Mouse (Mus musculus): ENCODE data around the gene Pou3f1. TPM values are rescaled to one million over a fixed set of nuclear protein-coding genes. Genes with fewer than 3 reads are reported as not detected.
A peak's percentile ranks its signal among the peaks of the same experiment; 100 is the strongest.

The Pou3f1 gene
- polyA plus RNA-seq, 1 experiment = 12.8 TPM

- Histone ChIP-seq H3K27me3 (ENCODE audit: control insufficient read depth, insufficient read depth, low read length, poor library complexity, severe bottlenecking) (no peaks in the 10 kb centered on the region), H3K4me3 (ENCODE audit: low read depth, low read length) (no peak overlapping the region), H3K4me1 (ENCODE audit: control insufficient read depth, insufficient read depth, low read length) (peaks cover 9% of the 10 kb centered on the region), H3K27ac (ENCODE audit: insufficient read depth, low read length) (no peak overlapping the region), H3K9me3 (replicated peaks; ENCODE audit: control insufficient read depth, insufficient read depth, low read length, poor library complexity, severe bottlenecking) (no peaks in the 10 kb centered on the region), H3K9ac (ENCODE audit: low read depth, poor library complexity, severe bottlenecking) (no peak overlapping the region), H3K36me3 (ENCODE audit: control insufficient read depth, insufficient read depth, low read length, poor library complexity, severe bottlenecking) (no peaks in the 10 kb centered on the region)
- TF ChIP-seq POLR2A (IDR thresholded peaks at IDR 0.05; ENCODE audit: insufficient read depth, low read length) = no peak
- no peak for TF ChIP-seq CTCF (IDR thresholded peaks at IDR 0.05; ENCODE audit: low read depth, low read length)
- no peak for TF ChIP-seq EP300 (IDR thresholded peaks at IDR 0.05; ENCODE audit: insufficient read depth, low read depth, low read length)
These were observed 41.1 kb upstream of the Pou3f1 start for GRCm38 (mm10) chr4:124615406-124615960.

- no peak overlapping the region for H3K9ac ChIP-seq (ENCODE audit: low read depth, poor library complexity, severe bottlenecking)
- peaks cover 9% of the 10 kb centered on the region for H3K4me1 ChIP-seq (ENCODE audit: control insufficient read depth, insufficient read depth, low read length)
- no peaks in the 10 kb centered on the region for H3K36me3 ChIP-seq (ENCODE audit: control insufficient read depth, insufficient read depth, low read length, poor library complexity, severe bottlenecking)
- no peak overlapping the region for H3K27ac ChIP-seq (ENCODE audit: insufficient read depth, low read length)
- H3K4me3 ChIP-seq (ENCODE audit: low read depth, low read length) = no peak overlapping the region
- no peaks in the 10 kb centered on the region for H3K27me3 ChIP-seq (ENCODE audit: control insufficient read depth, insufficient read depth, low read length, poor library complexity, severe bottlenecking)
- H3K9me3 ChIP-seq (replicated peaks; ENCODE audit: control insufficient read depth, insufficient read depth, low read length, poor library complexity, severe bottlenecking) = no peaks in the 10 kb centered on the region
- TF ChIP-seq EP300 (IDR thresholded peaks at IDR 0.05; ENCODE audit: insufficient read depth, low read depth, low read length) (no peak), POLR2A (IDR thresholded peaks at IDR 0.05; ENCODE audit: insufficient read depth, low read length) (no peak), CTCF (IDR thresholded peaks at IDR 0.05; ENCODE audit: low read depth, low read length) (no peak)
These were observed 40.6 kb upstream of the Pou3f1 start for GRCm38 (mm10) chr4:124615986-124616385.

- H3K9me3 ChIP-seq (replicated peaks; ENCODE audit: control insufficient read depth, insufficient read depth, low read length, poor library complexity, severe bottlenecking) = no peaks in the 10 kb centered on the region
- no peak overlapping the region for H3K9ac ChIP-seq (ENCODE audit: low read depth, poor library complexity, severe bottlenecking)
- H3K27me3 ChIP-seq (ENCODE audit: control insufficient read depth, insufficient read depth, low read length, poor library complexity, severe bottlenecking) = no peaks in the 10 kb centered on the region
- no peak overlapping the region for H3K27ac ChIP-seq (ENCODE audit: insufficient read depth, low read length)
- H3K4me3 ChIP-seq (ENCODE audit: low read depth, low read length) = no peak overlapping the region
- peaks cover 10% of the 10 kb centered on the region for H3K4me1 ChIP-seq (ENCODE audit: control insufficient read depth, insufficient read depth, low read length)
- TF ChIP-seq CTCF (IDR thresholded peaks at IDR 0.05; ENCODE audit: low read depth, low read length) (no peak), POLR2A (IDR thresholded peaks at IDR 0.05; ENCODE audit: insufficient read depth, low read length) (no peak), EP300 (IDR thresholded peaks at IDR 0.05; ENCODE audit: insufficient read depth, low read depth, low read length) (no peak)
- no peaks in the 10 kb centered on the region for H3K36me3 ChIP-seq (ENCODE audit: control insufficient read depth, insufficient read depth, low read length, poor library complexity, severe bottlenecking)
These were observed 40.0 kb upstream of the Pou3f1 start for GRCm38 (mm10) chr4:124616636-124617035.

GRCm38 (mm10) chr4:124618599-124618998 lies 38.0 kb upstream of the Pou3f1 start:
- H3K4me3 ChIP-seq (ENCODE audit: low read depth, low read length) = no peak overlapping the region
- peaks cover 10% of the 10 kb centered on the region for H3K4me1 ChIP-seq (ENCODE audit: control insufficient read depth, insufficient read depth, low read length)
- no peaks in the 10 kb centered on the region for H3K9me3 ChIP-seq (replicated peaks; ENCODE audit: control insufficient read depth, insufficient read depth, low read length, poor library complexity, severe bottlenecking)
- no peaks in the 10 kb centered on the region for H3K36me3 ChIP-seq (ENCODE audit: control insufficient read depth, insufficient read depth, low read length, poor library complexity, severe bottlenecking)
- TF ChIP-seq CTCF (IDR thresholded peaks at IDR 0.05; ENCODE audit: low read depth, low read length) = no peak
- TF ChIP-seq POLR2A (IDR thresholded peaks at IDR 0.05; ENCODE audit: insufficient read depth, low read length) = no peak
- no peak for TF ChIP-seq EP300 (IDR thresholded peaks at IDR 0.05; ENCODE audit: insufficient read depth, low read depth, low read length)
- no peaks in the 10 kb centered on the region for H3K27me3 ChIP-seq (ENCODE audit: control insufficient read depth, insufficient read depth, low read length, poor library complexity, severe bottlenecking)
- H3K9ac ChIP-seq (ENCODE audit: low read depth, poor library complexity, severe bottlenecking) = no peak overlapping the region
- H3K27ac ChIP-seq (ENCODE audit: insufficient read depth, low read length) = no peak overlapping the region

GRCm38 (mm10) chr4:124621406-124621805 lies 35.2 kb upstream of the Pou3f1 start:
- no peak overlapping the region for H3K9ac ChIP-seq (ENCODE audit: low read depth, poor library complexity, severe bottlenecking)
- no peaks in the 10 kb centered on the region for H3K27me3 ChIP-seq (ENCODE audit: control insufficient read depth, insufficient read depth, low read length, poor library complexity, severe bottlenecking)
- TF ChIP-seq CTCF (IDR thresholded peaks at IDR 0.05; ENCODE audit: low read depth, low read length) (no peak), EP300 (IDR thresholded peaks at IDR 0.05; ENCODE audit: insufficient read depth, low read depth, low read length) (0 out of 2 replicates have a peak, but pooled peaks have one; percentile 3)

GRCm38 (mm10) chr4:124622566-124622965 lies 34.0 kb upstream of the Pou3f1 start:
- Histone ChIP-seq H3K27me3 (ENCODE audit: control insufficient read depth, insufficient read depth, low read length, poor library complexity, severe bottlenecking) (no peaks in the 10 kb centered on the region), H3K9ac (ENCODE audit: low read depth, poor library complexity, severe bottlenecking) (no peak overlapping the region), H3K4me3 (ENCODE audit: low read depth, low read length) (no peak overlapping the region), H3K4me1 (ENCODE audit: control insufficient read depth, insufficient read depth, low read length) (peaks cover 3% of the 10 kb centered on the region), H3K27ac (ENCODE audit: insufficient read depth, low read length) (no peak overlapping the region), H3K9me3 (replicated peaks; ENCODE audit: control insufficient read depth, insufficient read depth, low read length, poor library complexity, severe bottlenecking) (no peaks in the 10 kb centered on the region), H3K36me3 (ENCODE audit: control insufficient read depth, insufficient read depth, low read length, poor library complexity, severe bottlenecking) (no peaks in the 10 kb centered on the region)
- TF ChIP-seq CTCF (IDR thresholded peaks at IDR 0.05; ENCODE audit: low read depth, low read length) (no peak), POLR2A (IDR thresholded peaks at IDR 0.05; ENCODE audit: insufficient read depth, low read length) (no peak), EP300 (IDR thresholded peaks at IDR 0.05; ENCODE audit: insufficient read depth, low read depth, low read length) (no peak)

More at GRCm38 (mm10) chr4:124621406-124621805, 35.2 kb upstream of the Pou3f1 start:
- H3K36me3 ChIP-seq (ENCODE audit: control insufficient read depth, insufficient read depth, low read length, poor library complexity, severe bottlenecking) = no peaks in the 10 kb centered on the region
- no peaks in the 10 kb centered on the region for H3K9me3 ChIP-seq (replicated peaks; ENCODE audit: control insufficient read depth, insufficient read depth, low read length, poor library complexity, severe bottlenecking)
- peaks cover 3% of the 10 kb centered on the region for H3K4me1 ChIP-seq (ENCODE audit: control insufficient read depth, insufficient read depth, low read length)
- H3K4me3 ChIP-seq (ENCODE audit: low read depth, low read length) = no peak overlapping the region
- H3K27ac ChIP-seq (ENCODE audit: insufficient read depth, low read length) = no peak overlapping the region
